Mouse (Mus musculus): ENCODE data around the gene Abhd16b.

DNA sequence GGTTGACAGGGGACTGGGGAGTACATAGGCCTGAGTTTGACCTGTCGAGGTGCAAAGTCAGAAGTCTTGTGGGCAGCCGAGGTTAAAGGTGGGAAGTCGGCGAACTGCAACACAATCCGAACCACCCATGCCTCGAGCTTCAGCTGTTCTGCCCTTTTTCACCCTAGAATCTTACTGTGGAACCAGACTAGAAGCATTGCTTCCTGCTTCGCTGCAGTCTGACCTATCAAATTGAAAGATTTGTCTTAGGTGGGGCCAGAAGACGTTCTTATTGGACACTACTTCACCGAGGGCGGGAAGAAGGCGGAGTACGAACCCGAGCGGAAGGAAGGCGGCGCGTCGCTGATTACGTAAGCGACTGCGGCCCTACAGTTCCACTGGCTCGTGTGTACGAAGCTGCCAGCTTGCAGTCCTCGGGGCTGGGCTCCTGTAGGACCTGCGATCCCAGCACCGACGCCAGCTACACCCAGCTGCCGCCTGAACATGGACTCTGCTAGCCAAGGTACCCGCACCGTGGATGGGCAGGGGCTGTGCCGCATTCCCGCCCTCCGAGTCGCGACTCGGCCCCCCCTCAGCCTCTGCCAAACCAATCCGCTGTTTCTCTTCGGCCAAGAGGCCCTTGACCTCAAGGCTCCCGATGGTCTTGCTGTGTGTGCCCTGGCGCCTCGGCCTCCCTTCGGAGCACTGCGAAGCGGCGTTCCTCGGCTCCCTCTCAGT, 4.0 kb downstream of the Abhd16b start, which contains the start of gene Tpd52l2:
- TF ChIP-seq HCFC1 (IDR thresholded peaks at IDR 0.05; ENCODE audit: borderline replicate concordance, insufficient read depth, low read length) (peak; percentile 68), CHD2 (IDR thresholded peaks at IDR 0.05; ENCODE audit: low read depth, low read length) (0 out of 2 replicates have a peak, but pooled peaks have one; percentile 39), MAFK (IDR thresholded peaks at IDR 0.05; ENCODE audit: insufficient read depth, low read depth, low read length) (peak; percentile 55; the same call in 1 of the 2 replicates), ZNF384 (IDR thresholded peaks at IDR 0.05; ENCODE audit: low read depth, low read length) (no peak), ZC3H11A (IDR thresholded peaks at IDR 0.05; ENCODE audit: borderline replicate concordance, low read depth, low read length) (no peak)
